ENCODE assay signal across 22 mouse cellular contexts in the genomic region with DNA sequence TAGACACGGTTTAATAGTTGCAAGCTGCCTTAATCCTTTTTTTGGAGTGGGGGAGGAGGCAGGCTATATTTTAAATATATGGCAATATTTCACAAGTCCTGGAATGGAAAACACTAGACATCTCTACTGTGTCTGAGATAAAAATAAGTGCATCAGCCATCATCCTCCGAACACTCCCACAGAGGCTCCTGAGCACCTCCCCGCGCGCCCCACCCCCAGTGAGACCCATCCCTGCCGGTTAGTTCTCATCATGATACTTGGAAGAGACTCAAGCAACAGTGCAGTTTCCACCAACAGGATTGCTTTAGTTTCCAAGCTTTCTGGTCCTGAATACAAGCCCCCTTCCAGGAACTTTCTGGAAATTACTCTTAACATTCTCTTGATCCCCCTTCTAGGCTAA.
DNase-seq lines count a peak whose midpoint lies in the region; ATAC-seq and TF ChIP-seq lines count a peak whose summit lies in the region.
"Had no signal": no experiment of that assay in that cellular context is flagged by ENCODE, and none has a peak within 500 bp of the region (broad histone marks: within the 10 kb centered on the region; RNA-seq: fewer than 3 reads in every experiment).

No protein-coding gene starts in this region.

- H3K9me3 ChIP-seq in kidney, embryonic 14.5 days (ENCODE audit: control insufficient read depth, low read length) = no peaks in the 10 kb centered on the region
- H3K9me3 ChIP-seq in lung, postnatal 0 days (ENCODE audit: low read length) = no peaks in the 10 kb centered on the region
- H3K9me3 ChIP-seq: forebrain, embryonic 10.5 days; heart, embryonic 13.5 days; hindbrain, embryonic 15.5 days had no signal

- H3K27ac ChIP-seq in kidney, embryonic 14.5 days (ENCODE audit: low read depth, low read length) = no peak overlapping the region
- no peak overlapping the region for H3K27ac ChIP-seq in lung, postnatal 0 days (ENCODE audit: low read length)
- H3K27ac ChIP-seq: forebrain, embryonic 10.5 days; heart, embryonic 13.5 days; hindbrain, embryonic 15.5 days had no signal

- ATAC-seq in kidney, embryonic 14.5 days (ENCODE audit: low FRiP score, low TSS enrichment) = no peak
- ATAC-seq in lung, postnatal 0 days = no peak
- ATAC-seq: activated CD4-positive, CD25-positive, alpha-beta regulatory T cell, adult 4 months; forebrain, embryonic 14.5 days; Patski had no signal

- no peak overlapping the region for H3K4me3 ChIP-seq in kidney, embryonic 14.5 days (ENCODE audit: low read length)
- H3K4me3 ChIP-seq in lung, postnatal 0 days (ENCODE audit: low read depth, low read length) = no peak overlapping the region
- H3K4me3 ChIP-seq: erythroblast, embryonic 14.5 days; forebrain, embryonic 10.5 days; heart, embryonic 13.5 days; hindbrain, embryonic 15.5 days had no signal

- peak; percentile 11 to 33 for DNase-seq in frontal cortex, postnatal 36 days (ENCODE audit: low spot score in 2 of 2)
- no peak for DNase-seq in frontal cortex, postnatal 10 days (ENCODE audit: low spot score in 2 of 2)
- DNase-seq in kidney, postnatal 4 days = peak; percentile 37 to 57
- peak; percentile 18 to 21 for DNase-seq in right cerebral cortex, adult 2 months (ENCODE audit: low spot score in 2 of 2)
- no peak for DNase-seq in right cerebral cortex, postnatal 25 days
- no peak for DNase-seq in lung, postnatal 0 days (ENCODE audit: low spot score)
- DNase-seq: adrenal gland, postnatal 14 days; cerebellum, adult 11-12 months; cerebellum, adult 9-10 months; cerebellum, postnatal 25 days; gastrocnemius, postnatal 36 days; heart, adult 11 months; heart, postnatal 36 days had no signal

- TF ChIP-seq CTCF in lung, postnatal 0 days (IDR thresholded peaks at IDR 0.05) = no peak

- H3K4me2 ChIP-seq in kidney, embryonic 14.5 days (replicated peaks; ENCODE audit: low read depth, low read length) = no peak overlapping the region
- no peak overlapping the region for H3K4me2 ChIP-seq in lung, postnatal 0 days (replicated peaks; ENCODE audit: low read depth, low read length)
- H3K4me2 ChIP-seq: heart, embryonic 13.5 days; hindbrain, embryonic 15.5 days had no signal

- H3K36me3 ChIP-seq in kidney, embryonic 14.5 days (ENCODE audit: control insufficient read depth, insufficient read depth, low read length) = no peaks in the 10 kb centered on the region
- H3K36me3 ChIP-seq in lung, postnatal 0 days (ENCODE audit: insufficient read depth, low read length) = no peaks in the 10 kb centered on the region
- H3K36me3 ChIP-seq: forebrain, embryonic 10.5 days; heart, embryonic 13.5 days; hindbrain, embryonic 15.5 days had no signal

- no peaks in the 10 kb centered on the region for H3K27me3 ChIP-seq in kidney, embryonic 14.5 days (ENCODE audit: control insufficient read depth, insufficient read depth, low read length)
- no peaks in the 10 kb centered on the region for H3K27me3 ChIP-seq in lung, postnatal 0 days (replicated peaks; ENCODE audit: insufficient read depth, low read length)
- H3K27me3 ChIP-seq: CH12.LX; hindbrain, embryonic 15.5 days; Patski had no signal

- TF ChIP-seq EP300 in lung, postnatal 0 days (IDR thresholded peaks at IDR 0.05) = no peak

- no peak overlapping the region for H3K9ac ChIP-seq in kidney, embryonic 14.5 days (ENCODE audit: low read depth, low read length)
- H3K9ac ChIP-seq in lung, postnatal 0 days (replicated peaks; ENCODE audit: low read depth) = no peak overlapping the region
- H3K9ac ChIP-seq: heart, embryonic 13.5 days; hindbrain, embryonic 15.5 days had no signal

- WGBS in kidney, embryonic 14.5 days = 71% methylated on average over 6 of the region's 6 CpGs
- WGBS in lung, postnatal 0 days = 75% methylated on average over 6 of the region's 6 CpGs

- no peaks in the 10 kb centered on the region for H3K4me1 ChIP-seq in kidney, embryonic 14.5 days (ENCODE audit: control insufficient read depth, insufficient read depth, low read length)
- H3K4me1 ChIP-seq in lung, postnatal 0 days (ENCODE audit: insufficient read depth, low read depth, low read length) = no peaks in the 10 kb centered on the region
- H3K4me1 ChIP-seq: hindbrain, embryonic 15.5 days had no signal

Comparison
In these comparisons a context has a peak if more than half of its experiments do, and no peak if none do; other contexts are left out.
1. DNase-seq: peak in frontal cortex, postnatal 36 days (2 of 2), kidney, postnatal 4 days (2 of 2) and right cerebral cortex, adult 2 months (2 of 2); none in frontal cortex, postnatal 10 days (0 of 2), right cerebral cortex, postnatal 25 days (single experiment) and lung, postnatal 0 days (single experiment).